Mouse (Mus musculus) embryonic fibroblast, embryonic 13.5 days (primary cell): ENCODE measurements at regions not wholly inside any gene's neighbourhood (a gene's known extent, or its start where the extent isn't known, plus 50 kb on each side); places are given as distances from the start of the nearest gene placed in this dataset.
A peak's percentile ranks its signal among the peaks of the same experiment; 100 is the strongest.

Experiments used
- H3K27ac ChIP-seq: 2 replicates; pipeline ENCODE4 v1.5.1; 2012; ENCODE audit warnings: low read length, control low read depth, inconsistent platforms; ENCODE audit not compliant: insufficient read depth
- H3K4me1 ChIP-seq: 2 replicates; pipeline ENCODE4 v1.6.1; 2011; ENCODE audit warnings: low read length; ENCODE audit not compliant: control insufficient read depth, insufficient read depth
- H3K4me3 ChIP-seq: 2 replicates; pipeline ENCODE4 v1.5.1; 2011; ENCODE audit warnings: mild to moderate bottlenecking, control low read depth, low read length; ENCODE audit not compliant: insufficient read depth
- CTCF ChIP-seq: IDR thresholded peaks from 2 replicates; pipeline ENCODE4 v1.5.1; 2011; ENCODE audit warnings: mild to moderate bottlenecking, control low read depth, low read length, moderate library complexity, borderline replicate concordance; ENCODE audit not compliant: insufficient read depth
- POLR2A ChIP-seq: IDR thresholded peaks from 2 replicates; pipeline ENCODE4 v1.6.1; 2011; ENCODE audit warnings: low read depth, mild to moderate bottlenecking, control low read depth, low read length, moderate library complexity

DNA sequence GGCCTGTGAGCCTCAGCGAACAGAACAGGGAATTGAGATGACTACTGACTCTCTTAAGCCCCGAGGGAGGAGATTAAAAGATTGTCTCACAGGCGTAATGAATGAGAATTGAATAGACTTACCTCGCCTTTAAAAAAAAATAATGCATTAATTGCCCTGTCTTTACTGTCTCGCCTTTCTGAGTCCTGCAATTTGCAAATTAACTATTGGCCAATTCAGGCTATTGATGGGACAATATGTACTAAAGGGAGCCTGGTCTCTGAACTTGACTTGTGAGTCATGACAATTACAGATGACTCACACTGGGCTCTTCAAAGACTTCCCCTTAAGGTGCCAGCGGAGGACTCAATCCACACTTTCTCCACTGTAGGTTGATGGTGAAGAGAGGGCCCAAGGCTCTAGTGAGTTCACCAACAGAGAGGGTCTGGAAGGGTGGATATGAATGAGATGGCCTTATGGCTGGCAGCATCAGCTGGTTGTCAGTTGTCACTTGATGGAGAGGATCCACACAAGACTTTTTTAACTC is 109.1 kb downstream of the Trib2 start:
- Histone ChIP-seq H3K4me1 (peaks cover 5% of the 10 kb centered on the region), H3K4me3 (no peak overlapping the region), H3K27ac (no peak overlapping the region)
- TF ChIP-seq POLR2A (no peak), CTCF (no peak)

- TF ChIP-seq POLR2A = no peak; the same call in 1 of the 2 replicates
- TF ChIP-seq CTCF = no peak
- Histone ChIP-seq H3K4me1 (peaks cover 5% of the 10 kb centered on the region), H3K4me3 (no peak overlapping the region), H3K27ac (peak overlapping the region; percentile 56)
Observed at GRCm38 (mm10) chr12:15704412-15704811, 112.3 kb downstream of the Trib2 start.

GRCm38 (mm10) chr12:15702137-15702536 is 114.6 kb downstream of the Trib2 start:
- Histone ChIP-seq H3K4me3 (no peak overlapping the region), H3K27ac (no peak overlapping the region), H3K4me1 (peaks cover 13% of the 10 kb centered on the region)
- TF ChIP-seq POLR2A (no peak), CTCF (no peak)

- TF ChIP-seq CTCF (no peak), POLR2A (no peak)
- Histone ChIP-seq H3K27ac (no peak overlapping the region), H3K4me1 (peaks cover 8% of the 10 kb centered on the region), H3K4me3 (no peak overlapping the region)
Observed at GRCm38 (mm10) chr12:15698829-15699228, 117.9 kb downstream of the Trib2 start.

DNA sequence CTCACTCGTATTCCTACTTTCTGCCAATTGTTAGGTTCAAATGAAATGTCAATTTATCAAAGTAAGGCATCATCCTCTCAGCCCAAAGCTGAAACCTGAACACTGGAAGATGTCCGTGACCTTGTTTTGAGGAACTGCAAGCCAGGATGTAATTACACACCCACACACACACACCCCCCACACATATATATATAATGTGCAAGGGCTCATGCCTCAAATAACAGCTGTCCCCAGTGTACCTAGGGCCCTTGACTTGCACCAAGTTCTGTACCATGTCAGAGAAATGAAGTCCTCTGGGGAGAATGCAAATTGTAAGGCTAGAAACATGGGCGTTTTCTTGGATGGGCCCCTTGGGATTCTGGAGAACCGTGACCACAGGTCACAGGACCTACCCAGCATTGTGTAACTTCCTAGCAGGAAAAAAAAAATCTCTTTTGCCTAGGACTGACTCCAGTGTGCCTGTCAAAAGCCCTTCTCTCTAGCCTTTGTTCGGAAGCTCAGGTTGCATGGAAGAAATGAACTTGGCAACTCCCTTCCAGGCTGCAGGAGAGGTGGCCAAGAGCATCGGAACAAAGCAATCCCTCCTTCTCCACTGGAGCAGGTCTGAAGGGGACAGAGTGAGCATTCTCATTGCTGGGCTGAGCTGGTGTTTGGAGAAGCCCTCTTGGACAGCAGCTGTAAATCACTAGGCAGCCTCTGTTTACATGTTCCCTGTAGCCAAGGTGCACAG is 118.5 kb downstream of the Trib2 start:
- TF ChIP-seq POLR2A (no peak), CTCF (no peak)
- Histone ChIP-seq H3K4me1 (peaks cover 8% of the 10 kb centered on the region), H3K27ac (no peak overlapping the region), H3K4me3 (no peak overlapping the region)

DNA sequence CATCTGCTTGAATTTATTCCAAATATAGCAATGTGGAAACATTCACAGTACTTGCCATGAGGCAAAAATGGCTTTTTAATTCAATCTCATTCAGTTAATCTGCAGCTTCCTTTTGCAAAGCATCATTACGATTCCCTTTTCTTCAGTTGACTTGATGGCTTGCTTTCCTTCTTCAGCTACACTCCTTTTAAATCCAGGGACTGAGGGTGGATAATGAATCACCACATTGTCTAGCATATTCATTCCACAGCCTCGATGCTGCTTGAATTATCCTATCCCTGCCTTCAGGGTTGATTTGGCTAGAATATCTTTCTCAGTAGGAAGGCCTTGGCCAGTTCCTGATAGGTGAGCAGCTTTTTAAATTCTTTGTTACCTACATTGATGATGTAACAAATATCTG is 128.4 kb downstream of the Trib2 start:
- TF ChIP-seq POLR2A = no peak
- TF ChIP-seq CTCF = no peak
- Histone ChIP-seq H3K27ac (no peak overlapping the region), H3K4me1 (no peaks in the 10 kb centered on the region), H3K4me3 (no peak overlapping the region)

DNA sequence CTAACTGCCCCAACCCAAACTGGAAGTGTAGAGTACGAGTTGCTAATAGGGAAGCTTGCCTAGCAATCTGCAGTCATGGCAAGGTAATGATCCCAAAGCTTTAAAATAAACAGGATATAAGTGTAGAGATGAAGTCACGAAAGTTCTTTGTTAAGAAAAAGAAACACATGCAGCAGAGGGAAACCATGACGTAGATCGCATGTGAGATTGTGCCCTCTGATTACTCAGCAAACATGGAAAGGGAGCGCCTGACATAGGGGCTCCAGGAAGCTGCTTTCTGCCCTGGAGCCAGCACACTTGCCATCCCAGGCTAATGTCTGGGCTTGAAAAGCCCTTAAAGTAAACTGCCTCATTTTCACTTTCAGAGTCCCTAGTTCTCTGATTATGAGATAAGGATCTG is 132.4 kb downstream of the Trib2 start:
- Histone ChIP-seq H3K4me1 (no peaks in the 10 kb centered on the region), H3K4me3 (no peak overlapping the region), H3K27ac (no peak overlapping the region)
- TF ChIP-seq POLR2A (no peak), CTCF (no peak)

- Histone ChIP-seq H3K4me1 (no peaks in the 10 kb centered on the region), H3K4me3 (no peak overlapping the region), H3K27ac (no peak overlapping the region)
- TF ChIP-seq CTCF (no peak), POLR2A (no peak)
Observed at GRCm38 (mm10) chr12:15681678-15682355, 134.9 kb downstream of the Trib2 start.

DNA sequence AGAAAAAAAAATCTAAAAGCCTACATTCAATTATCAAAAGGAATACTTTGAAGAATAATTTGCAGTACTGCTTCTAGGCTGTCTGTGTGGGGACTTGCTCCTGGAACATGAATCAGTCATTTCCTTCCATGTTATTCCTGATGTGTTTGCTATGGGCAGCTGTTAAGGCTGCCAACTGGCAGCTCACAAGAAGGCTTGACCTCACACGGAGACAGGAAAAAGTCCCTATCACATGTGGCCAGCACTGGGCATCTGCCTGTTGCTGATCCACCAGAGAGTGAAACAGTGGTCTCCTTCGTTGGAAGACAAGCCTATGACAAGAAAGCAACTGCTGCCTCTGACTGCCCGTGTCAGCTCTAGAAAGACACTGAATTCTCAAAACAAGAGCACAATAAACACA is 140.6 kb downstream of the Trib2 start:
- TF ChIP-seq POLR2A = no peak
- TF ChIP-seq CTCF = no peak
- no peak overlapping the region for H3K4me3 ChIP-seq
- no peaks in the 10 kb centered on the region for H3K4me1 ChIP-seq
- no peak overlapping the region for H3K27ac ChIP-seq

DNA sequence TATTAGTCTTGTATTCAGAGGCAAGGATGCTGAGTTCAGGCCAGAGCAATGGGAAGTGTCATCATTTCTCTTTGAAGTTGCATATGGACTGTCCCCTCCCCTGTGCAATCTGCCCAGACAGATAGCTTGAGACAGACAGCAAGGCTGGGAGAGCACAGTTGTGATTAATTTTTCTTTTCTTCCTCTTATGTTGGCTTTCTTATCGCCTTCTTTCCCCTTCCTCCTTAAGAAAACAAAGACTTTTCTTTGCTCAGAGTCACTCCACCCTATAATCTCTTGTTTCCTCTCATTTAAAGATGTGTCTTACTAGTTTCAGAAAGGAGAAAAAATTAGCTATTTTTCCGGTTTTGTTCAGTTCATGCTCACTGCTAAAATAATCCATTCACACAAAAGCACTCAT is 157.0 kb downstream of the Trib2 start:
- no peak overlapping the region for H3K27ac ChIP-seq
- no peak overlapping the region for H3K4me3 ChIP-seq
- no peak for TF ChIP-seq POLR2A
- TF ChIP-seq CTCF = no peak
- H3K4me1 ChIP-seq = peaks cover 6% of the 10 kb centered on the region; the same call in 1 of the 2 replicates
